Mouse (Mus musculus): Measurements from ENCODE around the gene Ccin.

GRCm38 (mm10) chr4:43947571-43947970 is 35.7 kb upstream of the Ccin start:
- TF ChIP-seq CTCF (IDR thresholded peaks at IDR 0.05 in 2 of 3, conservative IDR thresholded peaks at IDR 0.05 in 1 of 3; ENCODE audit: control insufficient read depth in 1 of 3, insufficient read depth in 1 of 3, low read depth in 2 of 3, low read length in 3 of 3, poor library complexity in 1 of 3, severe bottlenecking in 1 of 3), result no peak
- TF ChIP-seq ZC3H11A (IDR thresholded peaks at IDR 0.05; ENCODE audit: low read depth, low read length), result no peak
- TF ChIP-seq EP300 (IDR thresholded peaks at IDR 0.05; ENCODE audit: low read depth in 1 of 2, low read length in 2 of 2), result no peak
- no peak for TF ChIP-seq HCFC1 (IDR thresholded peaks at IDR 0.05; ENCODE audit: low read depth, low read length)
